Mouse (Mus musculus): ENCODE data around the gene Mier2. TPM values are rescaled to one million over a fixed set of nuclear protein-coding genes. Genes with fewer than 3 reads are reported as not detected.

Mier2 gene
- total RNA-seq, 1 experiment, result 58.5 TPM

- peak; percentile 67 for DNase-seq (ENCODE audit: low read depth, low spot score)
These were observed 40.0 kb upstream of the Mier2 start for GRCm38 (mm10) chr10:79594872-79595589.

DNA sequence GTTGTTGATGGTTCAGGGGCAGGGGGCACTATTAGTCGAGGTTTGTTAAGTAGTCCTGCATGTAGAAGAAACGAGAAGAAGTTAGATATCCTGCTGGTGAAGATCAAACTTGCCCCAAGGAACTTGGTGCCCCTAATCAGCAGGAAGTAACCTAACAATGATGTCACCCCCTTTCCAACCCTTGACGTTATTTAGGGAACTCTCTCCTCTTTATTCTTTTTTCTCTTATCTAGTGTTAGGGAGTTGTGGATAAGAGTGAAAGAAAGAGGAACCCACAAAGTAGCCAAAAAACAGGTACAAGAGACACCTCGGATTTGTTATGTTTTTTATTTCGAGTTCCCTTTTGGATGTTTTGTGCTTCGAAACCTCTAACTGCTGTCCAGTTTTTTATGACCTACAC lies 39.1 kb upstream of the Mier2 start:
- Histone ChIP-seq H3K9ac (ENCODE audit: insufficient read depth, low read depth, low read length, poor library complexity, severe bottlenecking) (no peak overlapping the region), H3K4me3 (ENCODE audit: insufficient read depth in 1 of 2, low read depth in 1 of 2, low read length in 2 of 2, poor library complexity in 1 of 2, severe bottlenecking in 1 of 2) (no peak overlapping the region), H3K4me1 (ENCODE audit: control insufficient read depth in 2 of 2, insufficient read depth in 2 of 2, low read length in 2 of 2, poor library complexity in 1 of 2) (no peaks in the 10 kb centered on the region), H3K27ac (ENCODE audit: insufficient read depth, low read depth, low read length, poor library complexity, severe bottlenecking) (no peak overlapping the region), H3K36me3 (ENCODE audit: control insufficient read depth, insufficient read depth, low read length, poor library complexity, severe bottlenecking) (no peaks in the 10 kb centered on the region), H3K9me3 (ENCODE audit: control insufficient read depth, insufficient read depth, low read depth, low read length) (no peaks in the 10 kb centered on the region)
- in situ Hi-C loops (cut with MboI; ENCODE audit: low sequenced_read_pairs in 2 of 2, unreplicated experiment in 2 of 2), result loop anchor here in 1 of 2 experiments (10.0 kb wide), 1 partner anchor 61 kb away; no protein-coding TSS in a partner anchor
- DNase-seq (ENCODE audit: low read depth, low spot score), result no peak
- no peak for TF ChIP-seq MAFK (IDR thresholded peaks at IDR 0.05; ENCODE audit: insufficient read depth, low read depth, low read length)
- TF ChIP-seq CHD2 (IDR thresholded peaks at IDR 0.05; ENCODE audit: low read depth, low read length), result no peak
- TF ChIP-seq ZC3H11A (IDR thresholded peaks at IDR 0.05; ENCODE audit: borderline replicate concordance, low read depth, low read length), result no peak
- TF ChIP-seq ZNF384 (IDR thresholded peaks at IDR 0.05; ENCODE audit: low read depth, low read length), result no peak
- no peak for TF ChIP-seq HCFC1 (IDR thresholded peaks at IDR 0.05; ENCODE audit: borderline replicate concordance, insufficient read depth, low read length)

More at GRCm38 (mm10) chr10:79594872-79595589, 40.0 kb upstream of the Mier2 start:
- Histone ChIP-seq H3K27ac (ENCODE audit: insufficient read depth, low read depth, low read length, poor library complexity, severe bottlenecking) (no peak overlapping the region), H3K9ac (ENCODE audit: insufficient read depth, low read depth, low read length, poor library complexity, severe bottlenecking) (no peak overlapping the region), H3K4me1 (ENCODE audit: control insufficient read depth in 2 of 2, insufficient read depth in 2 of 2, low read length in 2 of 2, poor library complexity in 1 of 2) (no peaks in the 10 kb centered on the region), H3K4me3 (ENCODE audit: insufficient read depth in 1 of 2, low read depth in 1 of 2, low read length in 2 of 2, poor library complexity in 1 of 2, severe bottlenecking in 1 of 2) (no peak overlapping the region), H3K9me3 (ENCODE audit: control insufficient read depth, insufficient read depth, low read depth, low read length) (no peaks in the 10 kb centered on the region), H3K36me3 (ENCODE audit: control insufficient read depth, insufficient read depth, low read length, poor library complexity, severe bottlenecking) (no peaks in the 10 kb centered on the region)
- in situ Hi-C loops (cut with MboI; ENCODE audit: low sequenced_read_pairs in 2 of 2, unreplicated experiment in 2 of 2), result loop anchor here (5.0 to 10.0 kb wide), 2 partner anchors 52 to 60 kb away; partner anchors contain the start of gene Odf3l2 (in 1 of the 2)
- TF ChIP-seq MAFK (IDR thresholded peaks at IDR 0.05; ENCODE audit: insufficient read depth, low read depth, low read length) (peak; percentile 47; the same call in 1 of the 2 replicates), ZC3H11A (IDR thresholded peaks at IDR 0.05; ENCODE audit: borderline replicate concordance, low read depth, low read length) (peak; percentile 71; the same call in 1 of the 2 replicates), HCFC1 (IDR thresholded peaks at IDR 0.05; ENCODE audit: borderline replicate concordance, insufficient read depth, low read length) (no peak), CHD2 (IDR thresholded peaks at IDR 0.05; ENCODE audit: low read depth, low read length) (no peak)

DNA sequence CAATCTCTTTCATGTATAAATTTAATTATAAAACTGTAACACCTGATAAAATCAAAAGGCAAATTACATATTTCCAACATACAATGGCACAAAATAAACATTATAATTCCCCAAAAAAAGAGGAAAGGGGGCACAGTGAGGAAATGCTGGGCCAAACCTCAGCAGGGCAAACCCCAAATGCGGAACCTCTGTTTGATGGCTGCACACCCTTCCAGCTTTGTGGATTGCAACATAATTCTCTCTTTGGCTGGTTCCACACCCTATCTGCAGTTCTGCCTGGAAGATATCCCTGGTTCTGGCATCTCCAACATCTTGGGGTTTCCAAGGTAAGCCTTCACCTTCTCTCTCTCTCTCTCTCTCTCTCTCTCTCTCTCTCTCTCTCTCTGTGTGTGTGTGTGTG lies 35.7 kb upstream of the Mier2 start:
- H3K4me3 ChIP-seq (ENCODE audit: insufficient read depth in 1 of 2, low read depth in 1 of 2, low read length in 2 of 2, poor library complexity in 1 of 2, severe bottlenecking in 1 of 2), result no peak overlapping the region

GRCm38 (mm10) chr10:79587752-79588126 lies 32.7 kb upstream of the Mier2 start:
- Histone ChIP-seq H3K9ac (ENCODE audit: insufficient read depth, low read depth, low read length, poor library complexity, severe bottlenecking) (no peak overlapping the region), H3K27ac (ENCODE audit: insufficient read depth, low read depth, low read length, poor library complexity, severe bottlenecking) (no peak overlapping the region), H3K4me1 (ENCODE audit: control insufficient read depth in 2 of 2, insufficient read depth in 2 of 2, low read length in 2 of 2, poor library complexity in 1 of 2) (peaks cover 0 to 2% of the 10 kb centered on the region in 2 experiments; a peak in 2 of 4 replicates), H3K36me3 (ENCODE audit: control insufficient read depth, insufficient read depth, low read length, poor library complexity, severe bottlenecking) (no peaks in the 10 kb centered on the region), H3K9me3 (ENCODE audit: control insufficient read depth, insufficient read depth, low read depth, low read length) (no peaks in the 10 kb centered on the region), H3K4me3 (ENCODE audit: insufficient read depth in 1 of 2, low read depth in 1 of 2, low read length in 2 of 2, poor library complexity in 1 of 2, severe bottlenecking in 1 of 2) (no peak overlapping the region)
- no peak for DNase-seq (ENCODE audit: low read depth, low spot score)
- TF ChIP-seq CHD2 (IDR thresholded peaks at IDR 0.05; ENCODE audit: low read depth, low read length) (no peak), MAFK (IDR thresholded peaks at IDR 0.05; ENCODE audit: insufficient read depth, low read depth, low read length) (no peak), HCFC1 (IDR thresholded peaks at IDR 0.05; ENCODE audit: borderline replicate concordance, insufficient read depth, low read length) (no peak), ZC3H11A (IDR thresholded peaks at IDR 0.05; ENCODE audit: borderline replicate concordance, low read depth, low read length) (no peak), ZNF384 (IDR thresholded peaks at IDR 0.05; ENCODE audit: low read depth, low read length) (no peak)
- in situ Hi-C loops (cut with MboI; ENCODE audit: low sequenced_read_pairs in 2 of 2, unreplicated experiment in 2 of 2), result no loop called here

More for the DNA sequence above, 35.7 kb upstream of the Mier2 start:
- peaks cover 0 to 2% of the 10 kb centered on the region in 2 experiments; a peak in 2 of 4 replicates for H3K4me1 ChIP-seq (ENCODE audit: control insufficient read depth in 2 of 2, insufficient read depth in 2 of 2, low read length in 2 of 2, poor library complexity in 1 of 2)
- H3K36me3 ChIP-seq (ENCODE audit: control insufficient read depth, insufficient read depth, low read length, poor library complexity, severe bottlenecking), result no peaks in the 10 kb centered on the region
- in situ Hi-C loops (cut with MboI; ENCODE audit: low sequenced_read_pairs in 2 of 2, unreplicated experiment in 2 of 2), result loop anchor here in 1 of 2 experiments (10.0 kb wide), 1 partner anchor 64 kb away; no protein-coding TSS in a partner anchor
- no peaks in the 10 kb centered on the region for H3K9me3 ChIP-seq (ENCODE audit: control insufficient read depth, insufficient read depth, low read depth, low read length)
- no peak overlapping the region for H3K9ac ChIP-seq (ENCODE audit: insufficient read depth, low read depth, low read length, poor library complexity, severe bottlenecking)
- H3K27ac ChIP-seq (ENCODE audit: insufficient read depth, low read depth, low read length, poor library complexity, severe bottlenecking), result no peak overlapping the region
- TF ChIP-seq HCFC1 (IDR thresholded peaks at IDR 0.05; ENCODE audit: borderline replicate concordance, insufficient read depth, low read length) (no peak), ZNF384 (IDR thresholded peaks at IDR 0.05; ENCODE audit: low read depth, low read length) (no peak), MAFK (IDR thresholded peaks at IDR 0.05; ENCODE audit: insufficient read depth, low read depth, low read length) (no peak), ZC3H11A (IDR thresholded peaks at IDR 0.05; ENCODE audit: borderline replicate concordance, low read depth, low read length) (no peak), CHD2 (IDR thresholded peaks at IDR 0.05; ENCODE audit: low read depth, low read length) (no peak)
- DNase-seq (ENCODE audit: low read depth, low spot score), result no peak

Data from ES-E14 (cell line).